Comparison of ENCODE assay signal across 9 mouse cellular contexts in the genomic region with DNA sequence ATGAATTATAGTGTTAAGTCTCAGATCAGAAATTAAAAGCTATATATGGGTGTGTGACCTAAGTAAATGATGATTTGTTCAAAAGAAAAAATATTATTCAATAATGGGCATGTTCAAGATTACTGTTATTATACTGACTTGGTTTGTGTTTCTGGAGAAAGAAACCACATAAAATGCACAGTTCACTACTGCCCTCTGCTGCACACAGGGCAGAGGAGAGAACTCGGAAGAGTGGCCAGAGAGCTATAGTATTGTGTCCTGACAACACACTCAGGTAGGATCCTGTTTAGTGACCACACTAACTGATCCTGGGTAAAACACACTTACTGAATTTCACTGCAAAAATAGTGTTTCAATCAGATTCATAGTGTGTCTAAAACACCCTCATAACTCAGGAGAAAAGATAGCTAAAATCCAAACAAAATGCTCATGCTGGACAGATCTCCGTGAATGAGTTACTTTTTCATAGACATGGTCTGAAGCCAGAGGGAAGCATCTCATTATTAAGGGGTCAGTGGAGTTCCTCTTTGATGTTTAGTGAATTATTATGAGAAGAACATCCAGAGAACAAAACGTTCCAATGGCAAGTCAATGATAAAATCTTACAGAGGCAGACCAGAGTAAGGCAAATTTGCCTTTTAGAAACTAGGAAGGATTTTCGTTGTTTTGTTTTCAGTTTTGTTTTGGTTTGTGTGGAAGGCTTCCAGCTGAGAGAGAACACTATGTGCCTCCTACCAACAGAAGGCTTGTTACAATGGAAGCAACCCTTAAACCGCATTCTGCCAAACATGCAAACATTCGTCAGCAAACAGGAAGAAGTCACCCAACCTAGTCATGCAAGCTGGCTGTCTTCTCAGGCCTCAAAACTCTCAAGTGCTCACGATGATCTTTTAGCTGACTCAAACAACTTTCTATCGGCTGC.
DNase-seq lines count a peak whose midpoint lies in the region; ATAC-seq and TF ChIP-seq lines count a peak whose summit lies in the region.
"Had no signal": no experiment of that assay in that cellular context is flagged by ENCODE, and none has a peak within 500 bp of the region (broad histone marks: within the 10 kb centered on the region; RNA-seq: fewer than 3 reads in every experiment).

No protein-coding gene starts in this region.

- TF ChIP-seq POLR2A in bone marrow, adult 2 months (IDR thresholded peaks at IDR 0.05; ENCODE audit: borderline replicate concordance, control insufficient read depth, low read depth, low read length): no peak

- H3K9me3 ChIP-seq in forebrain, embryonic 12.5 days: no peaks in the 10 kb centered on the region
- H3K9me3 ChIP-seq in forebrain, embryonic 11.5 days (ENCODE audit: control insufficient read depth, low read length): no peaks in the 10 kb centered on the region
- H3K9me3 ChIP-seq: neural tube, embryonic 13.5 days had no signal

- 52% methylated on average over 8 of the region's 8 CpGs for WGBS in forebrain, embryonic 12.5 days
- WGBS in forebrain, embryonic 11.5 days: 58% methylated on average over 8 of the region's 8 CpGs
- 27% methylated on average over 8 of the region's 8 CpGs for WGBS in bone marrow, adult 2 months

- H3K27ac ChIP-seq in forebrain, embryonic 12.5 days: no peak overlapping the region
- H3K27ac ChIP-seq in forebrain, embryonic 11.5 days (ENCODE audit: low read depth, low read length): no peak overlapping the region
- H3K27ac ChIP-seq in bone marrow, adult 2 months (ENCODE audit: control insufficient read depth, insufficient read depth, low read depth, low read length, poor library complexity): no peak overlapping the region
- H3K27ac ChIP-seq: neural tube, embryonic 13.5 days had no signal

- H3K27me3 ChIP-seq in forebrain, embryonic 12.5 days: no peaks in the 10 kb centered on the region
- H3K27me3 ChIP-seq in forebrain, embryonic 11.5 days (ENCODE audit: control insufficient read depth, insufficient read depth, low read length): no peaks in the 10 kb centered on the region
- H3K27me3 ChIP-seq: neural tube, embryonic 13.5 days had no signal

- H3K4me1 ChIP-seq in forebrain, embryonic 12.5 days: no peaks in the 10 kb centered on the region
- no peaks in the 10 kb centered on the region for H3K4me1 ChIP-seq in forebrain, embryonic 11.5 days (replicated peaks; ENCODE audit: control insufficient read depth, insufficient read depth, low read length)
- H3K4me1 ChIP-seq in bone marrow, adult 2 months (ENCODE audit: control insufficient read depth, insufficient read depth, low read length): no peaks in the 10 kb centered on the region
- H3K4me1 ChIP-seq: neural tube, embryonic 13.5 days had no signal

- H3K4me2 ChIP-seq in forebrain, embryonic 12.5 days: no peak overlapping the region
- no peak overlapping the region for H3K4me2 ChIP-seq in forebrain, embryonic 11.5 days (ENCODE audit: low read depth, low read length, severe bottlenecking)
- H3K4me2 ChIP-seq: neural tube, embryonic 13.5 days had no signal

- DNase-seq in forebrain, embryonic 11.5 days (ENCODE audit: low spot score): no peak
- DNase-seq in forelimb bud, embryonic 11.5 days (ENCODE audit: low read depth, low spot score): peak; percentile 30
- DNase-seq in induced T-regulatory cell, adult 2 months (ENCODE audit: low read depth): peak; percentile 74
- peak; percentile 44 to 48 for DNase-seq in left cerebral cortex, adult 18-20 months (ENCODE audit: low spot score in 2 of 2)
- peak; percentile 32 for DNase-seq in right cerebral cortex, postnatal 25 days

- ATAC-seq in forebrain, embryonic 12.5 days (ENCODE audit: low FRiP score): peak; percentile 60; the same call in 1 of the 2 replicates
- no peak for ATAC-seq in forebrain, embryonic 11.5 days (replicated peaks; ENCODE audit: low FRiP score)
- peak; percentile 93 for ATAC-seq in megakaryocyte progenitor cell, adult 5-6 weeks (replicated peaks; ENCODE audit: poor library complexity)

- peak; percentile 67 for TF ChIP-seq CTCF in bone marrow, adult 2 months (IDR thresholded peaks at IDR 0.05; ENCODE audit: control insufficient read depth, insufficient read depth, low read length)

- no peaks in the 10 kb centered on the region for H3K36me3 ChIP-seq in forebrain, embryonic 12.5 days (replicated peaks)
- H3K36me3 ChIP-seq in forebrain, embryonic 11.5 days (ENCODE audit: control insufficient read depth, insufficient read depth, low read length): no peaks in the 10 kb centered on the region
- H3K36me3 ChIP-seq: neural tube, embryonic 13.5 days had no signal

- H3K4me3 ChIP-seq in forebrain, embryonic 12.5 days (replicated peaks): no peak overlapping the region
- no peak overlapping the region for H3K4me3 ChIP-seq in forebrain, embryonic 11.5 days (ENCODE audit: low read depth, low read length)
- no peak overlapping the region for H3K4me3 ChIP-seq in bone marrow, adult 2 months (replicated peaks; ENCODE audit: control insufficient read depth, low read depth, low read length)
- H3K4me3 ChIP-seq: neural tube, embryonic 13.5 days had no signal

- no peak overlapping the region for H3K9ac ChIP-seq in forebrain, embryonic 12.5 days
- H3K9ac ChIP-seq in forebrain, embryonic 11.5 days (ENCODE audit: low read length): no peak overlapping the region
- H3K9ac ChIP-seq: neural tube, embryonic 13.5 days had no signal
